In genomic region chr7:49029282-49030012, GRCm38 (mm10) we compare ENCODE assay signal across 15 mouse cellular contexts.
DNase-seq lines count a peak whose midpoint lies in the region; ATAC-seq and TF ChIP-seq lines count a peak whose summit lies in the region.
"Had no signal": no experiment of that assay in that cellular context is flagged by ENCODE, and none has a peak within 500 bp of the region (broad histone marks: within the 10 kb centered on the region; RNA-seq: fewer than 3 reads in every experiment).

No protein-coding gene starts in this region.

- ATAC-seq in forebrain, embryonic 11.5 days (replicated peaks; ENCODE audit: low FRiP score) = peak; percentile 61
- ATAC-seq in forebrain, postnatal 0 days = no peak
- no peak for ATAC-seq in midbrain, postnatal 0 days (ENCODE audit: low FRiP score)
- ATAC-seq in hindbrain, postnatal 0 days = peak; percentile 60; the same call in 1 of the 2 replicates

- no peak overlapping the region for H3K27ac ChIP-seq in forebrain, embryonic 11.5 days (ENCODE audit: low read depth, low read length)
- no peak overlapping the region for H3K27ac ChIP-seq in forebrain, postnatal 0 days (ENCODE audit: low read depth, low read length)
- H3K27ac ChIP-seq in midbrain, embryonic 10.5 days (replicated peaks) = peak overlapping the region; percentile 67
- no peak overlapping the region for H3K27ac ChIP-seq in midbrain, postnatal 0 days (ENCODE audit: low read depth, low read length)
- H3K27ac ChIP-seq in hindbrain, postnatal 0 days = no peak overlapping the region

- DNase-seq in forebrain, embryonic 11.5 days (ENCODE audit: low spot score) = no peak
- no peak for DNase-seq in forebrain, postnatal 0 days
- DNase-seq in midbrain, embryonic 10.5 days (ENCODE audit: low spot score) = no peak
- no peak for DNase-seq in midbrain, postnatal 0 days (ENCODE audit: low spot score)
- peak; percentile 43 for DNase-seq in hindbrain, postnatal 0 days (ENCODE audit: low spot score)
- DNase-seq in retina, postnatal 1 day = peak; percentile 90
- no peak for DNase-seq in spleen, postnatal 10 days (ENCODE audit: low spot score in 2 of 2)
- no peak for DNase-seq in layer of hippocampus, adult 11-12 months (ENCODE audit: low spot score)
- DNase-seq: adrenal gland, postnatal 14 days; cerebellum, postnatal 36 days; heart, adult 11 months; heart, postnatal 36 days; kidney, adult 18-20 months; liver; lung, adult 2 months had no signal

- H3K9me3 ChIP-seq in forebrain, embryonic 11.5 days (ENCODE audit: control insufficient read depth, low read length) = no peaks in the 10 kb centered on the region
- no peaks in the 10 kb centered on the region for H3K9me3 ChIP-seq in forebrain, postnatal 0 days (ENCODE audit: low read length)
- no peaks in the 10 kb centered on the region for H3K9me3 ChIP-seq in midbrain, embryonic 10.5 days (replicated peaks)
- no peaks in the 10 kb centered on the region for H3K9me3 ChIP-seq in midbrain, postnatal 0 days (ENCODE audit: low read length)
- H3K9me3 ChIP-seq in hindbrain, postnatal 0 days (ENCODE audit: low read length) = no peaks in the 10 kb centered on the region

- no peaks in the 10 kb centered on the region for H3K27me3 ChIP-seq in forebrain, embryonic 11.5 days (ENCODE audit: control insufficient read depth, insufficient read depth, low read length)
- no peaks in the 10 kb centered on the region for H3K27me3 ChIP-seq in forebrain, postnatal 0 days (ENCODE audit: insufficient read depth, low read length)
- peaks cover 29% of the 10 kb centered on the region for H3K27me3 ChIP-seq in midbrain, embryonic 10.5 days (ENCODE audit: low read depth, poor library complexity, severe bottlenecking)
- H3K27me3 ChIP-seq in midbrain, postnatal 0 days (ENCODE audit: insufficient read depth, low read length) = no peaks in the 10 kb centered on the region; the same call in 1 of the 2 replicates
- no peaks in the 10 kb centered on the region for H3K27me3 ChIP-seq in hindbrain, postnatal 0 days (ENCODE audit: insufficient read depth, low read length)

- WGBS in forebrain, embryonic 11.5 days = 29% methylated on average over 10 of the region's 10 CpGs
- WGBS in forebrain, postnatal 0 days = 30% methylated on average over 10 of the region's 10 CpGs
- WGBS in midbrain, embryonic 10.5 days = 30% methylated on average over 10 of the region's 10 CpGs
- 30% methylated on average over 10 of the region's 10 CpGs for WGBS in midbrain, postnatal 0 days
- 38% methylated on average over 10 of the region's 10 CpGs for WGBS in hindbrain, postnatal 0 days

- H3K4me3 ChIP-seq in forebrain, embryonic 11.5 days (ENCODE audit: low read depth, low read length) = no peak overlapping the region
- no peak overlapping the region for H3K4me3 ChIP-seq in forebrain, postnatal 0 days (ENCODE audit: low read depth, low read length)
- H3K4me3 ChIP-seq in midbrain, embryonic 10.5 days = no peak overlapping the region
- H3K4me3 ChIP-seq in midbrain, postnatal 0 days (ENCODE audit: low read depth, low read length) = no peak overlapping the region
- no peak overlapping the region for H3K4me3 ChIP-seq in hindbrain, postnatal 0 days (ENCODE audit: low read length)

- H3K9ac ChIP-seq in forebrain, embryonic 11.5 days (ENCODE audit: low read length) = no peak overlapping the region
- no peak overlapping the region for H3K9ac ChIP-seq in forebrain, postnatal 0 days
- H3K9ac ChIP-seq in midbrain, postnatal 0 days (replicated peaks; ENCODE audit: low read length, poor library complexity, severe bottlenecking) = no peak overlapping the region
- H3K9ac ChIP-seq in hindbrain, postnatal 0 days (replicated peaks; ENCODE audit: low read length) = no peak overlapping the region

- H3K36me3 ChIP-seq in forebrain, embryonic 11.5 days (ENCODE audit: control insufficient read depth, insufficient read depth, low read length) = no peaks in the 10 kb centered on the region
- H3K36me3 ChIP-seq in forebrain, postnatal 0 days (ENCODE audit: insufficient read depth) = no peaks in the 10 kb centered on the region
- H3K36me3 ChIP-seq in midbrain, embryonic 10.5 days = no peaks in the 10 kb centered on the region
- no peaks in the 10 kb centered on the region for H3K36me3 ChIP-seq in midbrain, postnatal 0 days (ENCODE audit: insufficient read depth, low read length)
- H3K36me3 ChIP-seq in hindbrain, postnatal 0 days (ENCODE audit: insufficient read depth, low read length) = no peaks in the 10 kb centered on the region

- no peak overlapping the region for H3K4me2 ChIP-seq in forebrain, embryonic 11.5 days (ENCODE audit: low read depth, low read length, severe bottlenecking)
- H3K4me2 ChIP-seq in forebrain, postnatal 0 days (ENCODE audit: low read depth) = no peak overlapping the region
- no peak overlapping the region for H3K4me2 ChIP-seq in midbrain, postnatal 0 days (ENCODE audit: low read depth, low read length, poor library complexity, severe bottlenecking)
- H3K4me2 ChIP-seq in hindbrain, postnatal 0 days (ENCODE audit: low read depth, low read length) = no peak overlapping the region

- no peak for TF ChIP-seq CTCF in forebrain, postnatal 0 days (IDR thresholded peaks at IDR 0.05; ENCODE audit: low read depth)
- no peak for TF ChIP-seq CTCF in midbrain, postnatal 0 days (IDR thresholded peaks at IDR 0.05)
- no peak for TF ChIP-seq CTCF in hindbrain, postnatal 0 days (IDR thresholded peaks at IDR 0.05; ENCODE audit: low read depth)

- H3K4me1 ChIP-seq in forebrain, embryonic 11.5 days (replicated peaks; ENCODE audit: control insufficient read depth, insufficient read depth, low read length) = no peaks in the 10 kb centered on the region
- no peaks in the 10 kb centered on the region for H3K4me1 ChIP-seq in forebrain, postnatal 0 days (ENCODE audit: insufficient read depth)
- H3K4me1 ChIP-seq in midbrain, embryonic 10.5 days = peaks cover 51% of the 10 kb centered on the region
- H3K4me1 ChIP-seq in midbrain, postnatal 0 days (ENCODE audit: insufficient read depth, low read length) = peaks cover 5% of the 10 kb centered on the region; the same call in 1 of the 2 replicates
- peaks cover 11% of the 10 kb centered on the region; the same call in 1 of the 2 replicates for H3K4me1 ChIP-seq in hindbrain, postnatal 0 days (ENCODE audit: insufficient read depth, low read length)

Comparison
In these comparisons a context has a peak if more than half of its experiments do, and no peak if none do; other contexts are left out.
1. ATAC-seq: peak in forebrain, embryonic 11.5 days (single experiment) and hindbrain, postnatal 0 days (single experiment); none in forebrain, postnatal 0 days (single experiment) and midbrain, postnatal 0 days (single experiment).
2. DNase-seq: peak in hindbrain, postnatal 0 days (single experiment) and retina, postnatal 1 day (single experiment); none in forebrain, embryonic 11.5 days (single experiment), forebrain, postnatal 0 days (single experiment), midbrain, embryonic 10.5 days (single experiment), midbrain, postnatal 0 days (single experiment), spleen, postnatal 10 days (0 of 2) and layer of hippocampus, adult 11-12 months (single experiment).